In the genomic region with DNA sequence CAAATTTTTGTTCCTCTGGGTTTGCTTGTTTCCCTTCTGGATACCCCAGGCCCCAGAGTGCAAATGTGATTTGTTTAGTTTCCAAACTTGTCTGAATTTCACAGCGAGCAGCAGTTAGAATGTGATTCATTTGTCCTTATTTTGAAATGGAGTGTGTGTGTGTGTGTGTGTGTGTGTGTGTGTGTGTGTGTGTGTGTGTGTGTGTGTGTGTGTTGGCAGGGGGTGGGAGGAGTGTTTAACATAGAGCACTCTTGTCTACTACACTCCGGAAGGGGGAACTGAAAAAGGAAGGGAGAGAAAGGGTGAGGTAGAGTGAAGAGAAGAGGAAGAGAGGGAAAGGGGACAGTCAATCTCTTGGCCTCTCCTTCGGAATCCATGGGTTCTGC, we compare ENCODE assay signal across 8 mouse cellular contexts. TPM values are rescaled to one million over a fixed set of nuclear protein-coding genes. Genes with fewer than 3 reads are reported as not detected.
A peak's percentile ranks its signal among the peaks of the same experiment; 100 is the strongest.
DNase-seq lines count a peak whose midpoint lies in the region; ATAC-seq lines count a peak whose summit lies in the region.

No protein-coding gene starts in this region.

- peaks cover 19% of the 10 kb centered on the region for H3K4me1 ChIP-seq in heart, embryonic 15.5 days (replicated peaks)
- peaks cover 16% of the 10 kb centered on the region for H3K4me1 ChIP-seq in hindbrain, embryonic 12.5 days
- H3K4me1 ChIP-seq in midbrain, embryonic 13.5 days (replicated peaks): peaks cover 26% of the 10 kb centered on the region

- DNase-seq in heart, adult 11 months: no peak
- peak; percentile 51 for DNase-seq in brain, adult 2 months (ENCODE audit: low read depth, low spot score)
- DNase-seq in ovary, postnatal 36 days (ENCODE audit: low spot score): no peak
- DNase-seq in layer of hippocampus, adult 8-10 months (ENCODE audit: low spot score in 2 of 2): no peak
- DNase-seq in heart, adult 9 months (ENCODE audit: low spot score in 2 of 2): no peak

- H3K36me3 ChIP-seq in heart, embryonic 15.5 days: no peaks in the 10 kb centered on the region
- H3K36me3 ChIP-seq in hindbrain, embryonic 12.5 days: no peaks in the 10 kb centered on the region
- H3K36me3 ChIP-seq in midbrain, embryonic 13.5 days: peaks cover 5% of the 10 kb centered on the region; the same call in 1 of the 2 replicates

- peak overlapping the region; percentile 70 for H3K4me3 ChIP-seq in heart, embryonic 15.5 days
- peak overlapping the region; percentile 45; the same call in 1 of the 2 replicates for H3K4me3 ChIP-seq in hindbrain, embryonic 12.5 days
- H3K4me3 ChIP-seq in midbrain, embryonic 13.5 days (replicated peaks): peak overlapping the region; percentile 60

- H3K4me2 ChIP-seq in heart, embryonic 15.5 days: peak overlapping the region; percentile 90
- peak overlapping the region; percentile 97 for H3K4me2 ChIP-seq in hindbrain, embryonic 12.5 days (replicated peaks)
- peak overlapping the region; percentile 96 for H3K4me2 ChIP-seq in midbrain, embryonic 13.5 days (replicated peaks)

- 33% methylated on average over 3 of the region's 3 CpGs for WGBS in heart, embryonic 15.5 days
- 30% methylated on average over 3 of the region's 3 CpGs for WGBS in hindbrain, embryonic 12.5 days
- WGBS in midbrain, embryonic 13.5 days: 20% methylated on average over 3 of the region's 3 CpGs

- H3K9ac ChIP-seq in heart, embryonic 15.5 days: no peak overlapping the region
- H3K9ac ChIP-seq in hindbrain, embryonic 12.5 days: no peak overlapping the region
- H3K9ac ChIP-seq in midbrain, embryonic 13.5 days (replicated peaks): no peak overlapping the region; the same call in 1 of the 2 replicates

- no peak overlapping the region for H3K27ac ChIP-seq in heart, embryonic 15.5 days
- no peak overlapping the region for H3K27ac ChIP-seq in hindbrain, embryonic 12.5 days
- H3K27ac ChIP-seq in midbrain, embryonic 13.5 days: no peak overlapping the region

- H3K9me3 ChIP-seq in heart, embryonic 15.5 days (replicated peaks): no peaks in the 10 kb centered on the region
- H3K9me3 ChIP-seq in hindbrain, embryonic 12.5 days (replicated peaks): no peaks in the 10 kb centered on the region
- no peaks in the 10 kb centered on the region for H3K9me3 ChIP-seq in midbrain, embryonic 13.5 days

- ATAC-seq in heart, embryonic 15.5 days (replicated peaks; ENCODE audit: insufficient number of reproducible peaks, insufficient read depth, low FRiP score, low read depth): no peak
- ATAC-seq in hindbrain, embryonic 12.5 days (ENCODE audit: low FRiP score): no peak
- no peak for ATAC-seq in midbrain, embryonic 13.5 days

- H3K27me3 ChIP-seq in heart, embryonic 15.5 days: no peaks in the 10 kb centered on the region
- no peaks in the 10 kb centered on the region for H3K27me3 ChIP-seq in hindbrain, embryonic 12.5 days
- no peaks in the 10 kb centered on the region for H3K27me3 ChIP-seq in midbrain, embryonic 13.5 days

RNA-seq across cellular contexts. Expression of gene Nim1k, which starts 1.1 kb away (rescaled TPM):
- polyA plus RNA-seq in heart, embryonic 15.5 days (2015; fragmentation: Nextera tagmentation; extraction: Ambion mirVana): 0.72 and 0.77 TPM in 2 replicates
- 2.6 and 2.8 TPM in 2 replicates for polyA plus RNA-seq in hindbrain, embryonic 12.5 days (2016; fragmentation: Nextera tagmentation; extraction: Ambion mirVana)
- 2.9 and 3.1 TPM in 2 replicates for polyA plus RNA-seq in midbrain, embryonic 13.5 days (2015; fragmentation: Nextera tagmentation; extraction: Ambion mirVana)
- total RNA-seq in layer of hippocampus, adult 8-10 months (2022): 10 to 100 TPM; 14.4 to 15.1 (median 14.7) TPM

RNA-seq across cellular contexts. Expression of gene Zfp131, which starts 36.1 kb away (rescaled TPM):
- polyA plus RNA-seq in heart, embryonic 15.5 days (2015; fragmentation: Nextera tagmentation; extraction: Ambion mirVana): 21.6 and 22.7 TPM in 2 replicates
- polyA plus RNA-seq in hindbrain, embryonic 12.5 days (2016; fragmentation: Nextera tagmentation; extraction: Ambion mirVana): 42.3 and 43.5 TPM in 2 replicates
- polyA plus RNA-seq in midbrain, embryonic 13.5 days (2015; fragmentation: Nextera tagmentation; extraction: Ambion mirVana): 42.8 and 43.8 TPM in 2 replicates
- total RNA-seq in layer of hippocampus, adult 8-10 months (2022): 10 to 100 TPM; 39.9 to 44.0 (median 41.3) TPM
